Mouse (Mus musculus) kidney, postnatal 0 days (tissue): ENCODE measurements around the gene Myo18b. TPM values are rescaled to one million over a fixed set of nuclear protein-coding genes. Genes with fewer than 3 reads are reported as not detected.
A peak's percentile ranks its signal among the peaks of the same experiment; 100 is the strongest.

Source experiments
- ATAC-seq: fragments of 200-750 bp; cut with Nextera tagmentation; replicated peaks from 2 replicates; pipeline ENCODE4 v1.8.0; 2017; ENCODE audit warnings: low read depth, moderate number of reproducible peaks, moderate TSS enrichment, moderate library complexity; ENCODE audit not compliant: low FRiP score
- DNase-seq: peaks from one replicate; pipeline ENCODE4 v3.0.0-alpha.2; 2016; ENCODE audit warnings: low spot score
- H3K27ac ChIP-seq: fragments of 300-500 bp; sonication (generic); 2 replicates; pipeline ENCODE4 v1.5.1; 2014; ENCODE audit warnings: mild to moderate bottlenecking
- H3K27me3 ChIP-seq: fragments of 300-500 bp; sonication (generic); 2 replicates; pipeline ENCODE4 v1.6.1; 2014; ENCODE audit warnings: low read length, mixed read lengths; ENCODE audit not compliant: insufficient read depth
- H3K36me3 ChIP-seq: fragments of 300-500 bp; sonication (generic); 2 replicates; pipeline ENCODE4 v1.6.1; 2014; ENCODE audit warnings: low read length, mixed read lengths; ENCODE audit not compliant: insufficient read depth
- H3K4me1 ChIP-seq: fragments of 300-500 bp; sonication (generic); replicated peaks from 2 replicates; pipeline ENCODE4 v1.6.1; 2014; ENCODE audit warnings: antibody characterized with exemption, low read length, mixed read lengths; ENCODE audit not compliant: insufficient read depth
- H3K4me2 ChIP-seq: fragments of 300-500 bp; sonication (generic); 2 replicates; pipeline ENCODE4 v1.6.1; 2014; ENCODE audit warnings: mild to moderate bottlenecking, low read length, moderate library complexity, mixed read lengths
- H3K4me3 ChIP-seq: fragments of 300-500 bp; sonication (generic); replicated peaks from 2 replicates; pipeline ENCODE4 v1.5.1; 2014; ENCODE audit warnings: low read depth, low read length
- H3K9ac ChIP-seq: fragments of 300-500 bp; sonication (generic); 2 replicates; pipeline ENCODE4 v1.6.1; 2014; ENCODE audit warnings: low read depth, low read length
- H3K9me3 ChIP-seq: fragments of 300-500 bp; sonication (generic); replicated peaks from 2 replicates; pipeline ENCODE4 v1.6.1; 2016; ENCODE audit warnings: low read length, inconsistent platforms, mixed read lengths
- CTCF ChIP-seq: IDR thresholded peaks from 2 replicates; pipeline ENCODE4 v1.5.1; 2016; ENCODE audit warnings: antibody characterized with exemption, low read depth, mild to moderate bottlenecking, moderate library complexity
- WGBS: fragments of 180-500 bp; shearing (Covaris S2); extraction: QIAGEN DNeasy Blood & Tissue Kit; methylation state at CpG from one replicate; pipeline ENCODE4 v1.1.7; 2014; 5-methylcytosine and 5-hydroxymethylcytosine counted together
- polyA plus RNA-seq: library from polyadenylated mRNA; unstranded; fragments of >200 nt; fragmentation: Nextera tagmentation; extraction: Ambion mirVana; gene quantifications from 2 replicates; pipeline ENCODE4 v1.2.1, GENCODE M21; 2015

The Myo18b gene
- polyA plus RNA-seq, 1 experiment from 2014 or later, result 0.13 TPM

DNA sequence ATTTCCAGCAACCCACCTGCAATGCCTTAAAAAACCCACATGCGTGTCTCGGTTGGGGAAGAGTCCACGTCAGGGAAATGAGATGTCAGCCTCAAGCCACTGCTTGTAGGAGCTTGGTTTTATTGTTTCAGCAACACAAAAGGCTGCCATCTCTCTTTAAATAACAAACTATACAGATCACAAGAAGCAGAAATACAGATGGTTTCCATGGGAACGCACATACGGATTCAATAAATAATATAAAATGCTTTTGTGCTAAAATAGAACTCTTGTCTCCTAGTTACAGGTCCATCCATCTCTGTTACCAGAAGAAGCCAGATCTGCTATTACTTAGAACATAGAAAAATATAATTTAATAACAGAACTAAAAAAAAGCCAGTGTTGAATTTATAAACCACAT lies 14.2 kb upstream of the Myo18b start:
- no peaks in the 10 kb centered on the region for H3K27me3 ChIP-seq
- no peak for ATAC-seq
- no peaks in the 10 kb centered on the region for H3K9me3 ChIP-seq
- DNase-seq, result no peak
- H3K36me3 ChIP-seq, result 0 out of 2 replicates have a peak, but pooled peaks cover 3% of the 10 kb centered on the region
- no peak overlapping the region for H3K27ac ChIP-seq
- H3K4me2 ChIP-seq, result no peak overlapping the region
- 87% methylated on average over 5 of the region's 5 CpGs for WGBS
- H3K4me1 ChIP-seq, result no peaks in the 10 kb centered on the region
- no peak overlapping the region for H3K4me3 ChIP-seq
- TF ChIP-seq CTCF, result no peak
- H3K9ac ChIP-seq, result no peak overlapping the region

DNA sequence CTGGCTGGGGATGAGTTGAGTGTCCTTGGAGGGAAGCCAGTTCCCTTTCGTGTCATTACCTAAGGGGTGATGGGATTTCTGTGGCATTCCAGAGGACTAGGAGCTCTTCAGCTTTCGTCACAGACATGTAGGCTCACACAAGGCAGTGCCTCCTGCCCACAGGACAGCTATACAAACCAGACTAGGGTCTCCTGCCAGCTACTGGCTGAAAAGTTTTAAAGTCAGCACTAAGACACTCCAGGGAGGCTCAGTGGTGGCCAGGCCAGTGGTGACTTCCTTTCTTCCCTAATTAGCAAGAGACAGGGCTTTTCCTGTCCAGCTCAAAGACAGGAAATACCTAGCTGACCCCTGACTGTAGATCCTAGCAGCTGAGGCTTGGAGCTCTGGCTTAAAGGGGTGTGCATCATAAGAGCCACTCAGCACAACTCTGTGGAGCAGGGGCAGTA lies 12.0 kb upstream of the Myo18b start:
- Histone ChIP-seq H3K36me3 (no peaks in the 10 kb centered on the region), H3K4me1 (no peaks in the 10 kb centered on the region), H3K9me3 (no peaks in the 10 kb centered on the region), H3K4me3 (no peak overlapping the region), H3K4me2 (no peak overlapping the region), H3K27ac (no peak overlapping the region), H3K9ac (no peak overlapping the region), H3K27me3 (no peaks in the 10 kb centered on the region)
- ATAC-seq (no peak), DNase-seq (peak; percentile 75)
- no peak for TF ChIP-seq CTCF
- 33% methylated on average over 2 of the region's 2 CpGs for WGBS

GRCm38 (mm10) chr5:112907504-112907903 lies 11.3 kb upstream of the Myo18b start:
- ATAC-seq (no peak), DNase-seq (no peak)
- no peaks in the 10 kb centered on the region for H3K27me3 ChIP-seq
- H3K9me3 ChIP-seq, result no peaks in the 10 kb centered on the region
- 41% methylated on average over 6 of the region's 6 CpGs for WGBS
- no peak overlapping the region for H3K27ac ChIP-seq
- no peak overlapping the region for H3K4me3 ChIP-seq
- H3K9ac ChIP-seq, result no peak overlapping the region
- no peaks in the 10 kb centered on the region for H3K36me3 ChIP-seq
- no peak for TF ChIP-seq CTCF
- no peaks in the 10 kb centered on the region for H3K4me1 ChIP-seq
- no peak overlapping the region for H3K4me2 ChIP-seq

- Histone ChIP-seq H3K4me3 (no peak overlapping the region), H3K4me1 (no peaks in the 10 kb centered on the region), H3K9ac (no peak overlapping the region), H3K4me2 (no peak overlapping the region), H3K36me3 (no peaks in the 10 kb centered on the region), H3K27ac (no peak overlapping the region), H3K27me3 (no peaks in the 10 kb centered on the region), H3K9me3 (no peaks in the 10 kb centered on the region)
- no peak for ATAC-seq
- no peak for DNase-seq
- WGBS, result 59% methylated on average over 5 of the region's 5 CpGs
- no peak for TF ChIP-seq CTCF
These were observed 2.6 kb downstream of the Myo18b start for GRCm38 (mm10) chr5:112893462-112894060.

DNA sequence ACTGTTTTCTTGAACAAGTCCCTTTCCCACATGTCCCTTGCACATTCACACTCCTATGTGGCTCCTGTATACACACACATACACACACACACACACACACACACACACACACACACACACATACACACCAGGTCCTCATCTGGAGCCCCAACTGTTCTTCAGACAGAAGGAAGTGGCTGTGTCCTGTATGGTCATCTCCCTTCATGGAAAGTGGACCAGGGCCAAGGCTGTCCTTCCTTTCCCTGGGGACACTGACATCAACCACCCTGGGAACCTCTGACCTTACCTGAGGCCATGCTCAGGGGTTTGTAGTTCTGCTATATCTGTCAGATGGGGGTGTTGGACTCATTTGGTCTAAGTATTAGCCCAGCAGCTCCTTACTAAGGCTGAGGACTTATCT lies 3.8 kb downstream of the Myo18b start:
- H3K9ac ChIP-seq, result no peak overlapping the region
- H3K27me3 ChIP-seq, result no peaks in the 10 kb centered on the region
- no peaks in the 10 kb centered on the region for H3K9me3 ChIP-seq
- no peaks in the 10 kb centered on the region for H3K4me1 ChIP-seq
- no peak for ATAC-seq
- no peaks in the 10 kb centered on the region for H3K36me3 ChIP-seq
- TF ChIP-seq CTCF, result no peak
- no peak overlapping the region for H3K27ac ChIP-seq
- DNase-seq, result no peak
- H3K4me2 ChIP-seq, result no peak overlapping the region
- H3K4me3 ChIP-seq, result no peak overlapping the region

- Histone ChIP-seq H3K4me2 (no peak overlapping the region), H3K36me3 (no peaks in the 10 kb centered on the region), H3K4me1 (no peaks in the 10 kb centered on the region), H3K4me3 (no peak overlapping the region), H3K9ac (no peak overlapping the region), H3K9me3 (no peaks in the 10 kb centered on the region), H3K27me3 (no peaks in the 10 kb centered on the region), H3K27ac (no peak overlapping the region)
- DNase-seq (no peak), ATAC-seq (no peak)
- WGBS, result 58% methylated on average over 7 of the region's 7 CpGs
- TF ChIP-seq CTCF, result no peak
These were observed 7.5 kb downstream of the Myo18b start for GRCm38 (mm10) chr5:112888651-112889050.
